Mouse (Mus musculus) bone marrow macrophage, adult 2 months (primary cell): ENCODE measurements at regions not wholly inside any gene's neighbourhood (a gene's known extent, or its start where the extent isn't known, plus 50 kb on each side); places are given as distances from the start of the nearest gene placed in this dataset.

Experiments used
- CTCF ChIP-seq: IDR thresholded peaks from 2 replicates; pipeline ENCODE4 v1.5.1; 2012; ENCODE audit warnings: low read depth, mild to moderate bottlenecking, low read length, moderate library complexity
- POLR2A ChIP-seq: IDR thresholded peaks from 2 replicates; pipeline ENCODE4 v1.6.1; 2012; ENCODE audit warnings: mild to moderate bottlenecking, low read depth, low read length, borderline replicate concordance

DNA sequence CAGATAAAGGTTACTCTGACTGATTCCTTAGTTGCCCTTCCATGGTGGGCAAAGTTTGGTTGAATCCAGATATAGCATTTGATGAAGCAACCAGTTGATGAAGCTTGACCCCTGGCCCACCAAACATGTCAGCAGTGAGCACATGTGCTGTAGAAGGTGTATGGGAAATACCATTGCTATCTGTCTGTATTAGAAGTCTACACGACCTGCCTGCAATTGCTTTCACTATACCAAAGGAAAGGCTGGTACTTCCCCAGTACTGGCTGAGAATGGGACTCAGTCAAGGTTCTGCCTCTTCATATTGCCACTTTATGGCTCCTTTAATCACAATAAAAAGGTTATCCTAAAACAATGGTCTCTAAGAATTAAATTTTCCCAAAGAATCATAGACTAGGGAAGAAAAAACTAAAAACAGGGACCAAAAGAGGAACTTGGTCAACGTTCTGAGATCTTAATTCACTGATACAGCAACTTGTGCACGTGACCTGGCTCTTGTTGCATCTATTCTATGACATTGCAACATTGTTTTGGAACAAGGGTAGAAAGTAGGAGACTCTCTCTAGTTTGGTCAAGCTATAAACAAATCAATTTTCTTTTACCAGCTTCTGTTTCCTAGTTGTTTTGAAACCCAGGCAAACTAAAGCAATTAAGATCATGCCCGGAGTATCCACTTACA, 284.0 kb downstream of the Rapgef2 start:
- TF ChIP-seq POLR2A (no peak), CTCF (no peak)
